Mouse (Mus musculus): ENCODE data around the gene Pacs2.

DNA sequence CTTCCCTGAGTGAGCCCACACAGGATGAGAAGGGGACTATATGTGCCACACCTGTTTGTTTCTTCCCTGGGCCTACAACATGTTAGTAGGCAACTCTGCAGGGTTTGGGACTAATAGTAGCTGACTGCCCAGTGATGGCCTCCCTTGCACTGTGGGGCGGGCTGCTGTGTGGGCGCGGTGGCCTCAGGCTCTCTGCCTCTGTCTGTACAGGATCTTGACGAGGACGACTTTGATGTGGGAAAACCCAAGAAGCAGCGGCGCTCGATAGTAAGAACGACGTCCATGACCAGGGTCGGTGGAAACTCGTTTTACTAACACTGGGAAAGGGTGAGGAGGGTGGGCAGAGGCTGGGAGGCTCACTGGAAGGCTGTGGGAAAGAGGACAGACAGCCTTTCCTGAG lies 36.4 kb downstream of the Pacs2 start:
- TF ChIP-seq CTCF (IDR thresholded peaks at IDR 0.05) (no peak), EP300 (IDR thresholded peaks at IDR 0.05; ENCODE audit: insufficient read depth, low read depth, low read length) (no peak), POLR2A (IDR thresholded peaks at IDR 0.05; ENCODE audit: insufficient read depth, low read depth, low read length) (no peak)
